Mouse (Mus musculus): ENCODE results near the gene Rnf39. TPM values are rescaled to one million over a fixed set of nuclear protein-coding genes. Genes with fewer than 3 reads are reported as not detected.

Gene Rnf39
- total and polyA plus RNA-seq, 2 experiments, result 3.5 to 11.9 TPM

DNA sequence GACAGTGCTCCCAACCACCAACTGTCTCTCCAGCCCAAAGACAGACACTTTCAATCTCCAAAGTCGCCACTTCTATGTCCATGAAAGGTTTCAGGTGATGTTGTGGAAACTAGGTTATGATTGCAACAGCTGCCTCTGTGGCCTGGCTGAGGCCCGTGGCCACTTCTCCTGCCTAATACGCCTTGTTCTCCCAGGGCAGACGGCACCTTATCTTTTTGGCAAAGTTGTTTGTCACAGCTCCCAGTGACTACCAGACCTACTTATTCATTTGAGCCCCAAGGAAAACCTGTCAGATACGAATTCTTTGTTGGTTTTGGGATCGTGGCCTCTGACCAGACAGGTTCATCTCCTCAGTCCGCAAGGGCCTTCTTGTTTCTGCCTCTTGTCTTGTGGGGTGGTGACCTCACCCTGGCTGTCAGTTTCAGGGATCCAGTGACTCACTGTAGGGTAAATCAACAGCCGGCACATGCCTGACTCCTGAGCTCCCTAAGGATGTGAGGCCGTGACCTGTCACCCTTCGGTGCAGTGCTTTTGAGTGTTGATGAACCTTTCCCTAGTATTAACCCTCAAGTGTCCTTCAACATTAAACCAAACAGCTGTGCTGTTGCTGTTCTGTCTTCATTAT, 15.1 kb upstream of the Rnf39 start:
- H3K27ac ChIP-seq (replicated peaks; ENCODE audit: insufficient read depth, low read depth, low read length), result no peak overlapping the region
- H3K4me1 ChIP-seq (ENCODE audit: control insufficient read depth, insufficient read depth, low read length), result no peaks in the 10 kb centered on the region
- no peak overlapping the region for H3K9ac ChIP-seq (ENCODE audit: low read depth, low read length)
- no peak for DNase-seq (ENCODE audit: extremely low read depth, low read depth, low spot score)
- no peak overlapping the region for H3K4me3 ChIP-seq (ENCODE audit: insufficient read depth, low read depth, low read length)
- no peaks in the 10 kb centered on the region for H3K36me3 ChIP-seq (ENCODE audit: control insufficient read depth, insufficient read depth, low read length)
- TF ChIP-seq POLR2A (IDR thresholded peaks at IDR 0.05; ENCODE audit: extremely low read depth, insufficient read depth, low read length) (no peak), CTCF (IDR thresholded peaks at IDR 0.05; ENCODE audit: low read depth, low read length) (no peak)
- no peaks in the 10 kb centered on the region for H3K79me2 ChIP-seq (ENCODE audit: control insufficient read depth, insufficient read depth, low read length)
- H3K27me3 ChIP-seq (ENCODE audit: control insufficient read depth, insufficient read depth, low read length), result no peaks in the 10 kb centered on the region
- WGBS, result 35% methylated on average over 10 of the region's 10 CpGs

DNA sequence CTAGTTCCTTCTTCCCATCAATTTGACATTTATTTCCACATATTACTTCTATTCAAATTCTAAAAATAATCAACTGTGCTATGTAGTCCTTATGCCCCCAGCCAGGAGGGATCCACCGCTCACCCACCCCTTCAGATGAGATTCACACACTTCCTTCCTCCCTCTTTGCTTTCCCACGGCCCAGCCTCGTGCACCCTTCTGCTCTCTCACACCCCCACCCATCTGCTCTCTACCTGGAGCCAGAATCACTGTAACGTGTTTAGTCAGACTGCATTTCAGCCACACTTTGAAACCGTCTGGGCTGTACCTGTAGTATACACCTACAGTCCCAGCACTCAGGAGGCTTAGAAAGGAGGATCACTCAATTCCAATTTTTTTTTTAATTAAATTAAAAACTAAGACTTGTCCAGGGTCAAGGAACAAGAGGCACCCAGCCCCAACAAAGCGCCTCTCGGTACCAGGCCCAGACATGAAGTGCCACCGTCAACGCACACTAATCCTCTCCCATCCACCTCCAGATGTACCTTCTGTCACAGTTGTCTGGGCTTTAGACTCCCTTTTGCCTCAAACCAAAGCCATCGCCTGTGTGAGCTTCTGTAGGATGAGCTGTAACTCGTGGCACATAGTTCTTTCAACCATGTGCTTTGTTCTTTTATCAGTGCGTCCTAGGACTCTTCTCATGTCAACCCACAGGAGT, 13.3 kb upstream of the Rnf39 start:
- no peak for DNase-seq (ENCODE audit: extremely low read depth, low read depth, low spot score)
- Histone ChIP-seq H3K4me1 (ENCODE audit: control insufficient read depth, insufficient read depth, low read length) (no peaks in the 10 kb centered on the region), H3K4me3 (ENCODE audit: insufficient read depth, low read depth, low read length) (no peak overlapping the region), H3K79me2 (ENCODE audit: control insufficient read depth, insufficient read depth, low read length) (no peaks in the 10 kb centered on the region), H3K27ac (replicated peaks; ENCODE audit: insufficient read depth, low read depth, low read length) (no peak overlapping the region), H3K27me3 (ENCODE audit: control insufficient read depth, insufficient read depth, low read length) (no peaks in the 10 kb centered on the region), H3K36me3 (ENCODE audit: control insufficient read depth, insufficient read depth, low read length) (no peaks in the 10 kb centered on the region), H3K9ac (ENCODE audit: low read depth, low read length) (no peak overlapping the region)
- TF ChIP-seq POLR2A (IDR thresholded peaks at IDR 0.05; ENCODE audit: extremely low read depth, insufficient read depth, low read length) (no peak), CTCF (IDR thresholded peaks at IDR 0.05; ENCODE audit: low read depth, low read length) (no peak)
- 81% methylated on average over 12 of the region's 12 CpGs for WGBS

DNA sequence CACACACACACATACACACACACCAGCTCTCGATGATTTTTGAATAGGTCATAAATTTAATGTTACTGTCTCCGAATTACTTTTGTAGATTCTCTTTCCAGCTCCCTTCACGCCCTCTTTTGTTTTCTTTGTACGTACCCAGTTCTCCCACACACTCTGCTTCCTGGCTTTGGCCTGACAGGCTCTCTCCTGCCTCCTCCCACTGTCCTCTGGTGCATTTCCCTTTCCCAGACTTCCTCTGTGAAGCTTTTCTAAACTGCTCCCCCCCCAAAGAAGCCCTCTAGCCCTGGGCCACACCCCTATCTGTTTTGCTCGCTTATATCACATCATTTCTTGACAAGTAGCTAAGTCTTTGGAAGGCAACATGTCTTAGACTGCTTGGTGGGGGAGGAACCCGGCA, 12.5 kb upstream of the Rnf39 start:
- no peaks in the 10 kb centered on the region for H3K36me3 ChIP-seq (ENCODE audit: control insufficient read depth, insufficient read depth, low read length)
- H3K79me2 ChIP-seq (ENCODE audit: control insufficient read depth, insufficient read depth, low read length), result no peaks in the 10 kb centered on the region
- WGBS, result 71% methylated on average over 6 of the region's 6 CpGs
- no peak overlapping the region for H3K9ac ChIP-seq (ENCODE audit: low read depth, low read length)
- no peaks in the 10 kb centered on the region for H3K27me3 ChIP-seq (ENCODE audit: control insufficient read depth, insufficient read depth, low read length)
- TF ChIP-seq CTCF (IDR thresholded peaks at IDR 0.05; ENCODE audit: low read depth, low read length), result no peak
- no peak for DNase-seq (ENCODE audit: extremely low read depth, low read depth, low spot score)
- H3K4me3 ChIP-seq (ENCODE audit: insufficient read depth, low read depth, low read length), result no peak overlapping the region
- no peaks in the 10 kb centered on the region for H3K4me1 ChIP-seq (ENCODE audit: control insufficient read depth, insufficient read depth, low read length)
- H3K27ac ChIP-seq (replicated peaks; ENCODE audit: insufficient read depth, low read depth, low read length), result no peak overlapping the region

DNA sequence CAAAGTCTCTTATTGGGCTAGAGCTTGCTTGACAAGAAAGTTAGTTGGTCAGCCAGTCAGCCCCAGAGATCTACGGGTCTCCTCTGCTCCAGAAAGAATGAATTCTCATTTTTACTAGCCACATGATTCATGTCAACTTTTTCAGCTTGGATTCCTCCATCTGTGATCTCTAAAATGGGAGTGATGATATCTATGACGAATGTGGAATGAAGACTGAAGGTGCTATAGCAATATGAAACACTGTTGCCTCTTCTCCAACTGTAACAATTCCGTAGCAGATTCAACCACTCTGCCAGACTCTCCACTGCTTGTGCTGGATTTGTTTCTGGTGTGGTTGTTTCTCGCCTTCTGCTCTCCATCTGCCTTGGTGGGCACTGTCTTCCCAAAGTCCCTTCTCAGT, 11.6 kb upstream of the Rnf39 start:
- H3K4me3 ChIP-seq (ENCODE audit: insufficient read depth, low read depth, low read length), result no peak overlapping the region
- TF ChIP-seq CTCF (IDR thresholded peaks at IDR 0.05; ENCODE audit: low read depth, low read length) (no peak), POLR2A (IDR thresholded peaks at IDR 0.05; ENCODE audit: extremely low read depth, insufficient read depth, low read length) (no peak)
- DNase-seq (ENCODE audit: extremely low read depth, low read depth, low spot score), result no peak
- H3K36me3 ChIP-seq (ENCODE audit: control insufficient read depth, insufficient read depth, low read length), result no peaks in the 10 kb centered on the region
- H3K9ac ChIP-seq (ENCODE audit: low read depth, low read length), result no peak overlapping the region
- no peaks in the 10 kb centered on the region for H3K4me1 ChIP-seq (ENCODE audit: control insufficient read depth, insufficient read depth, low read length)
- H3K27me3 ChIP-seq (ENCODE audit: control insufficient read depth, insufficient read depth, low read length), result no peaks in the 10 kb centered on the region
- no peak overlapping the region for H3K27ac ChIP-seq (replicated peaks; ENCODE audit: insufficient read depth, low read depth, low read length)
- 86% methylated on average over 4 of the region's 4 CpGs for WGBS
- H3K79me2 ChIP-seq (ENCODE audit: control insufficient read depth, insufficient read depth, low read length), result no peaks in the 10 kb centered on the region

- H3K79me2 ChIP-seq (ENCODE audit: control insufficient read depth, insufficient read depth, low read length), result no peaks in the 10 kb centered on the region
- no peak for DNase-seq (ENCODE audit: extremely low read depth, low read depth, low spot score)
- no peaks in the 10 kb centered on the region for H3K36me3 ChIP-seq (ENCODE audit: control insufficient read depth, insufficient read depth, low read length)
- 64% methylated on average over 2 of the region's 2 CpGs for WGBS
- H3K9ac ChIP-seq (ENCODE audit: low read depth, low read length), result no peak overlapping the region
- H3K4me1 ChIP-seq (ENCODE audit: control insufficient read depth, insufficient read depth, low read length), result no peaks in the 10 kb centered on the region
- no peak overlapping the region for H3K27ac ChIP-seq (replicated peaks; ENCODE audit: insufficient read depth, low read depth, low read length)
- H3K27me3 ChIP-seq (ENCODE audit: control insufficient read depth, insufficient read depth, low read length), result no peaks in the 10 kb centered on the region
- no peak overlapping the region for H3K4me3 ChIP-seq (ENCODE audit: insufficient read depth, low read depth, low read length)
- TF ChIP-seq CTCF (IDR thresholded peaks at IDR 0.05; ENCODE audit: low read depth, low read length), result no peak
- TF ChIP-seq POLR2A (IDR thresholded peaks at IDR 0.05; ENCODE audit: extremely low read depth, insufficient read depth, low read length), result no peak
These were observed 10.9 kb upstream of the Rnf39 start for GRCm38 (mm10) chr17:36931806-36932205.

DNA sequence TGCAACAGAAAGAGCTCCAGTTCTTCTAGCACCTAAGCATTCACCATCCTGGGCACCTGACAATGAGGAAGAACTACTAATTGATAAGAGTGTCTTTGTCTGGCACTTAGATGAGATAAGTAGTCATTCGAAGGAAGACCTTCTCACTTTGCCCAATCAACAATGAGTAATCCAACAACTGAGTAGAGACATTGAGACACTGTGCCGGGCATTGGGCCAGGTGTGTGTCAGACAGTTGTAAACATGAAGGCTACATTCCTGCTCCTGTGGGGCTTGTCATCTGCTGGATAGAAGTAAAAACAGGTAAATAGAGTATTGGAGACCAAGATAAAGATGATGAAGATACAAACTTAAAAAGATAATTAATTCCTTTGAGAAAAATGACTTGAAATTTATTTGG, 4.7 kb upstream of the Rnf39 start:
- H3K4me3 ChIP-seq (ENCODE audit: insufficient read depth, low read depth, low read length), result no peak overlapping the region
- no peaks in the 10 kb centered on the region for H3K27me3 ChIP-seq (ENCODE audit: control insufficient read depth, insufficient read depth, low read length)
- no peaks in the 10 kb centered on the region for H3K4me1 ChIP-seq (ENCODE audit: control insufficient read depth, insufficient read depth, low read length)
- no peak for TF ChIP-seq CTCF (IDR thresholded peaks at IDR 0.05; ENCODE audit: low read depth, low read length)
- TF ChIP-seq POLR2A (IDR thresholded peaks at IDR 0.05; ENCODE audit: extremely low read depth, insufficient read depth, low read length), result no peak
- no peak overlapping the region for H3K9ac ChIP-seq (ENCODE audit: low read depth, low read length)
- DNase-seq (ENCODE audit: extremely low read depth, low read depth, low spot score), result peak; percentile 14
- H3K36me3 ChIP-seq (ENCODE audit: control insufficient read depth, insufficient read depth, low read length), result no peaks in the 10 kb centered on the region
- H3K79me2 ChIP-seq (ENCODE audit: control insufficient read depth, insufficient read depth, low read length), result peaks cover 3% of the 10 kb centered on the region; the same call in 1 of the 2 replicates
- H3K27ac ChIP-seq (replicated peaks; ENCODE audit: insufficient read depth, low read depth, low read length), result no peak overlapping the region
- 11% methylated on average over 2 of the region's 2 CpGs for WGBS
